Mouse (Mus musculus) intestine, postnatal 0 days (tissue): ENCODE measurements at regions not wholly inside any gene's neighbourhood (a gene's known extent, or its start where the extent isn't known, plus 50 kb on each side); places are given as distances from the start of the nearest gene placed in this dataset.

Experiments
- ATAC-seq: fragments of 200-750 bp; cut with Nextera tagmentation; 2 replicates; pipeline ENCODE4 v1.8.0; 2017; ENCODE audit warnings: mild to moderate bottlenecking, moderate TSS enrichment, moderate library complexity
- H3K27ac ChIP-seq: fragments of 300-500 bp; sonication (generic); 2 replicates; pipeline ENCODE4 v1.5.1; 2014; ENCODE audit warnings: mild to moderate bottlenecking, low read depth, low read length, moderate library complexity
- H3K27me3 ChIP-seq: fragments of 300-500 bp; sonication (generic); replicated peaks from 2 replicates; pipeline ENCODE4 v1.6.1; 2014; ENCODE audit warnings: low read length, mixed read lengths; ENCODE audit not compliant: control insufficient read depth, insufficient read depth
- H3K36me3 ChIP-seq: fragments of 300-500 bp; sonication (generic); 2 replicates; pipeline ENCODE4 v1.6.1; 2014; ENCODE audit warnings: mild to moderate bottlenecking, moderate library complexity; ENCODE audit not compliant: control insufficient read depth, insufficient read depth
- H3K4me1 ChIP-seq: fragments of 300-500 bp; sonication (generic); replicated peaks from 2 replicates; pipeline ENCODE4 v1.6.1; 2014; ENCODE audit warnings: antibody characterized with exemption, low read length, mixed read lengths; ENCODE audit not compliant: control insufficient read depth, insufficient read depth
- H3K4me2 ChIP-seq: fragments of 300-500 bp; sonication (generic); replicated peaks from 2 replicates; pipeline ENCODE4 v1.6.1; 2014; ENCODE audit warnings: low read depth, mild to moderate bottlenecking, moderate library complexity
- H3K4me3 ChIP-seq: fragments of 300-500 bp; sonication (generic); 2 replicates; pipeline ENCODE4 v1.5.1; 2014; ENCODE audit warnings: low read depth, low read length
- H3K9ac ChIP-seq: fragments of 300-500 bp; sonication (generic); 2 replicates; pipeline ENCODE4 v1.6.1; 2014; ENCODE audit warnings: mild to moderate bottlenecking, low read depth, low read length
- H3K9me3 ChIP-seq: fragments of 300-500 bp; sonication (generic); 2 replicates; pipeline ENCODE4 v1.6.1; 2016; ENCODE audit warnings: mixed run types; ENCODE audit not compliant: control insufficient read depth
- CTCF ChIP-seq: sonication (generic); IDR thresholded peaks from 2 replicates; pipeline ENCODE4 v1.5.1; 2016; ENCODE audit warnings: low read depth, mild to moderate bottlenecking, control low read depth, antibody characterized with exemption, moderate library complexity
- WGBS: fragments of 180-500 bp; shearing (Covaris S2); extraction: QIAGEN DNeasy Blood & Tissue Kit; methylation state at CpG from one replicate; pipeline ENCODE4 v1.1.7; 2014; 5-methylcytosine and 5-hydroxymethylcytosine counted together

DNA sequence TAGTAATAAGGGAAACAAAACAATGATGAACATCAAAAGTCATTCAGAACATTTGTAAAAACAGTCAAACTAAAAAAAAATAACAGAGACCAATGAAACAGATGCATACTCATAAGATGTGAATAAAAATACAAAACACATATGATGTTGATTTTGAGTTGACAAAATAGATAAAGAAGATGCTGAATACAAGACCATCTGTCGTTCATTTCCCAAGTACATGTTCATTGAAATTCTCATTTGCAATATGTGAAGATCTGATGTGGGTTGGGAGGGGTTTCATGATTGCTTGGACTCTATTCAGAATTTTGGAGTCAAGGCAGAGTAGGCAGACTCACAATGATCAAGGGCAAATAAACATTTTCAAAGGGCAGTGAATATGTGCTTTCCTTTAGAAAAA is 536.5 kb downstream of the Slc22a22 start:
- no peak for TF ChIP-seq CTCF
- no peak overlapping the region for H3K27ac ChIP-seq
- no peaks in the 10 kb centered on the region for H3K27me3 ChIP-seq
- no peak overlapping the region for H3K9ac ChIP-seq
- no peaks in the 10 kb centered on the region for H3K9me3 ChIP-seq
- no peaks in the 10 kb centered on the region for H3K4me1 ChIP-seq
- no peak for ATAC-seq
- 93% methylated on average over 1 of the region's 1 CpGs for WGBS
- H3K4me2 ChIP-seq: no peak overlapping the region
- H3K36me3 ChIP-seq: no peaks in the 10 kb centered on the region
- no peak overlapping the region for H3K4me3 ChIP-seq

DNA sequence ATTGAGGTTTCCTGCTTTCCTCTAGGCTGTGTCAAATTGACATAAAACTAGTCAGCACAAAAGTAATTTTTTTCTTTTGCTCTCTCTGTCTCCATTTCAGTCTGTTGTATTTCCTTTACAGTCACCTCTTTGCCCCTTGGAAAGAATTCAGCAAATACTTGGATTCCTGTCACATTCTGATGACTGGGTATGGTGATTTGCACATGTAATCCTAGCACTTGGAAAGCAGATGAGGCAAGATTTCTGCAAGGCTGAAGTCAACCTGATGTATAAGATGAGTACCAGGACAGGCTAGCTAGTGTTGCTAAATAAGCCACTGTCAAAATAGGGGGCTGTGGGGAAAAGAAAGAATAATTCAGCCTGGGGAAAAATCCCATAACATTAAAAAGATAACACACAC is 580.9 kb downstream of the Slc22a22 start:
- no peak for TF ChIP-seq CTCF
- Histone ChIP-seq H3K4me1 (no peaks in the 10 kb centered on the region), H3K27ac (no peak overlapping the region), H3K4me2 (no peak overlapping the region), H3K4me3 (no peak overlapping the region), H3K9me3 (no peaks in the 10 kb centered on the region), H3K36me3 (no peaks in the 10 kb centered on the region), H3K27me3 (no peaks in the 10 kb centered on the region), H3K9ac (no peak overlapping the region)
- ATAC-seq: no peak

DNA sequence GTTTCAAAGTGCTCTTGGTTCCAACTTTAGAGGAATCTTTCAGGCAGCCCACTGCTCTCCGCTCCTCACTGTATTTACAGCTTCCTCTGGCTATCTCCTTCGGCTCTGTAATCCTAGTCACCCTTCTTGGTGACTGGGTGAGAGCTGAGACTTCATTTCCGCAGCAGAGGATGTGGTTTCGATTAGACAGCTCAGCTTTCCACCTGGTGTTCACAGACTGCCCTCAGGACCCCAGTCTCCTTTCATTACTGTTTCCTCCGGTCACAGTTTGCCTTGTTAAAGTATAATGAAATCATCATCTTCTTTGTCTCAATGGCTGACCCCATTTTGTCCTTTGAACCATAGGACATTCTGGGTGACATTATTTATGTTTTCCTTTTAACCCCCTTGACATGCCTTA is 595.9 kb downstream of the Slc22a22 start:
- Histone ChIP-seq H3K4me2 (no peak overlapping the region), H3K27me3 (no peaks in the 10 kb centered on the region), H3K36me3 (no peaks in the 10 kb centered on the region), H3K4me1 (no peaks in the 10 kb centered on the region), H3K4me3 (no peak overlapping the region), H3K27ac (no peak overlapping the region), H3K9me3 (no peaks in the 10 kb centered on the region), H3K9ac (no peak overlapping the region)
- no peak for ATAC-seq
- 80% methylated on average over 5 of the region's 5 CpGs for WGBS
- no peak for TF ChIP-seq CTCF

DNA sequence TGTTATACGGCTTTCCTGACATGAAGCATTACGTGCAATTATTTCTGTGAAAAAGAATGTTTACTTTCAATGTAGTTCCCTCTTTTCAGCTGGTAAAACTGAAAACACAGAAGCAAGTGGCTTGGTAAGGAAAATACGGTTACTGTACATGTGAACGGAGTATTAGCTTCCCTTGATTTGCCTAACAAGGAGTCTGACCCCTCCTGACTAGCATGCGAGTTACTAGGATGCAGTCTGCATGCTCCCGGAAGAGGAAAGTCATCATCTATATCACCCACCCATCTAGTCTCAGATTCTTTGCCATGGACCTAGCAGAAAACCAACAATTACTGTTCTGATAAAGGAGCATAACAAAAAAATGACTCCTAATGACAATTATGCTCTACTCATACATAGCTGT is 611.5 kb downstream of the Slc22a22 start:
- Histone ChIP-seq H3K9me3 (no peaks in the 10 kb centered on the region), H3K4me2 (no peak overlapping the region), H3K9ac (no peak overlapping the region), H3K4me1 (no peaks in the 10 kb centered on the region), H3K27me3 (no peaks in the 10 kb centered on the region), H3K4me3 (no peak overlapping the region), H3K27ac (no peak overlapping the region), H3K36me3 (no peaks in the 10 kb centered on the region)
- WGBS: 77% methylated on average over 6 of the region's 6 CpGs
- ATAC-seq: no peak
- TF ChIP-seq CTCF: no peak

DNA sequence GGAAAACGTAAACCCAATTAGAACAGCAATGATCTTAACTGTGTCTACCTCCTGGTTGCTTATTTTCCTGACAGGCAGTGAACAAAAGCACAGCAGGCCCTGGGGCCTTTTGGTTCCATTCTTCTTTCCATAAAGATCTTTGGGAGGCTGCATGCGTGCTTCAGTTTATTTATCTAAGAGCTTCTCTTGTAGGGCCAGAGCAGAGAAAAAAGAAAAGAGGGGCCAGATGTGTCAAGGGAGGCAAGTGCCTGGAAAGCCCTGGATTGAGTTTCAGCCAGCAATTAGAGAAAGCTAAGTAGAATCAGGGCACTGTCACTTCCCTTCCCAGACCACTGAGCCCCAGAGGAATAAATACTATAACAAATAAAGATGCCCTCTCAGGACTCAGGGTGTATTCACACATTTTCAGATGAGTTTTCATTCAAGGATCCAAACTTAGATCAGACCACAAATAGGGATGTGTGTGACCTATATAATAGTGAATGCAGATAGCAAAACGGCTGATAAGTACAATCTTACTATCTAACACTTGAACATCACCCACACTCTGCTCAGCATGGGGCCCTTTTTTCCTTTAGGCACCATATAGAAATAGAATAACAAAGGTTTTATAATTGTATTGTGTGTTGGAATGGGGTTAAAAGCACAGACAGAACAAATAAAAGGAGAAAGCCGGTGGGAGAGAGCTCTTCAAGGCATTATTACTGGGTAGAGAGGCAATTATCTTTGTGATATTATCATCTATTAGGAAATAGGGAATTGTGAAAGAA is 612.2 kb downstream of the Slc22a22 start:
- TF ChIP-seq CTCF: no peak
- ATAC-seq: no peak
- Histone ChIP-seq H3K27me3 (no peaks in the 10 kb centered on the region), H3K4me2 (no peak overlapping the region), H3K27ac (no peak overlapping the region), H3K9me3 (no peaks in the 10 kb centered on the region), H3K4me3 (no peak overlapping the region), H3K4me1 (no peaks in the 10 kb centered on the region), H3K36me3 (no peaks in the 10 kb centered on the region), H3K9ac (no peak overlapping the region)
- 54% methylated on average over 4 of the region's 4 CpGs for WGBS

DNA sequence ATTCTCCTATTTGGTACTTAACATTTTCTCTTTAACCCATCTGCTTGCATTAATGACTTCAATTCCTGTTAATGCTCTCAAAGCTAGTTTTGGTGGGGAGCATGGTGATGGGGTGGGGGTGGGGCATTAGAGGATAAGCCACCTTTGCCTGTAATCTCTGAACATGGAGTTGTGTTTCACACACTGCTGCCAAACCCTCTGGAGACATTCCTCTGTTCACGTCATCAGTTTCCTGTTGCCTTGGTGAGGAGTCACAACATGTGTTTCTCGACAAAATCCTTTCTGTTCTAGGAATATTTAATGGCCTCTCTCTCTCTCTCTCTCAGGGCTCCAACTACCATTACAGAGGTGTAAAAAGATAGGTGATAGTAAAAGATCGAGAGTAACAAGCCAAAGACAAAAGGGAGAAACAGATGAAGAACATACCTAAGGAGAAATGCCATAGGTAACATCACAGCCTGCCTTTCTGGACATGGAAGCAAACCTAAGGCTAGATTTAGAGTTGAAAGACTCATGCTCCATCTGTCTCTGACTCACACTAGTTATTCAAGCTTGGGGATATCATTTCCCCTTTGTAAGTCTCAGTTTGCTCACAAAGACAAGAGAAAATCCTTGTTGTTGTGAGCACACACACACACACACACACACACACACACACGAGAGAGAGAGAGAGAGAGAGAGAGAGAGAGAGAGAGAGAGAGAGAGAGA is 618.6 kb downstream of the Slc22a22 start:
- ATAC-seq: no peak

More for the DNA sequence above, 618.6 kb downstream of the Slc22a22 start:
- 33% methylated on average over 4 of the region's 4 CpGs for WGBS
- no peak overlapping the region for H3K4me2 ChIP-seq
- H3K27ac ChIP-seq: no peak overlapping the region
- TF ChIP-seq CTCF: no peak
- no peaks in the 10 kb centered on the region for H3K4me1 ChIP-seq
- H3K9me3 ChIP-seq: no peaks in the 10 kb centered on the region
- no peak overlapping the region for H3K9ac ChIP-seq
- no peaks in the 10 kb centered on the region for H3K36me3 ChIP-seq
- no peaks in the 10 kb centered on the region for H3K27me3 ChIP-seq
- no peak overlapping the region for H3K4me3 ChIP-seq
